Mouse (Mus musculus) left cerebral cortex, adult 11 months (tissue): ENCODE data around the gene Runx2.

Experiments used
- DNase-seq: peaks from one replicate; pipeline ENCODE4 v3.0.0; 2022; ENCODE audit warnings: low spot score

Gene Runx2

DNA sequence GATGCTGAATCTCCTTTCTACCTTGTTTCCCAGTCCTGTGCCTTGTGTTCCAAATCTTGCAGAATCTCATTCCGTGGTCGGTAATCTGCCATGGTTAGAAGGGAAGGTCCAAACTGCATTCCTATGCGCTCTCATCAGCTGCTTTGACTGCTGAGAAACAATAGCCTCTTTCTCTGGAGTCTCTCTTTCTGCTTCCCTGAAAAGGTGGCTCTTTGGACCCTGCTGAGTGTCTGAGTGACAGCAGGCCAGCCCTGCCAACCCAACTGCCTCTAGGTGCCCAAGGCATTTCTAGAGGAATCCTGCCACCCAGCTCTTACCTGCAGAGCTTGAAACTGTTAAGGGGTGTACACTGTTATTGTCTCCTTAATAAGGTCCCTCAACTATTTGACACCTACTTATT is 226.6 kb downstream of the Runx2 start:
- DNase-seq: no peak

DNA sequence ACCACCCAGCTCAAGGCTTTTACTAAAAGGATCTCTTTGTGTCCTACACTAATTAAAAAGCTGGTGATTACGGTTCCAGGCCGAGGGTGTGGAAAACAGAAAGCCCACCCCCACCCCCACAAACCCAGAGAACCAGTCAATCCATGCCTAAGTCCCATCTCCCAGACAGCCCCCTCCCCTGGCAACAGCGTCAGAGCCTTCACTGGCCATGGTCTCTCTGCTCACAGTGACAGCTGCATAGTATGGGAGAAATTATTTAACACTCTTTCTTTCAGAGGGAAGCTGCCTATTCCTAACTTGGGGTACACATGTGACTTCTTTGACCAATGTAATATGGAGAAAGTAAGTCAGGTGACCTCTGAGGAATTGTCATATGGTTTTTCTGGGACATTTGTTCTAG is 228.4 kb downstream of the Runx2 start:
- no peak for DNase-seq

DNA sequence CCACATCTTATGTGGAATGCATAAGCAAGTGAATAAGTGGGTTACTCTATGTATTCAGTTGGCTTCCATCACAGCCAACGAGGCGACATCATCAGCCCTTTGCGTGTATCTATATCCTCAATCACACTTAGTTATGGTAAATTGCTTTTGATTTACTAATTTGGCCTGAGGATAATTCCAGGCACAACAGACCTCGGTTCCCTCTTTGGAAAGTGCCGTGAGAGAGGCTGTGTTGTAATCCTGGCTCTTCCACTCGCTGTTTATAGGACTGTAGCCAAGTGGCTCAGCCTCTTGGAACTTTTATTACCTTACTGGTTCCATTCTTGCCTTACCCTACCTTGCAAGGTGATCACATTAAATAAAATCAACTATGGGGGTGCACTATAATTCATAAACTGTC is 229.8 kb downstream of the Runx2 start:
- no peak for DNase-seq

DNA sequence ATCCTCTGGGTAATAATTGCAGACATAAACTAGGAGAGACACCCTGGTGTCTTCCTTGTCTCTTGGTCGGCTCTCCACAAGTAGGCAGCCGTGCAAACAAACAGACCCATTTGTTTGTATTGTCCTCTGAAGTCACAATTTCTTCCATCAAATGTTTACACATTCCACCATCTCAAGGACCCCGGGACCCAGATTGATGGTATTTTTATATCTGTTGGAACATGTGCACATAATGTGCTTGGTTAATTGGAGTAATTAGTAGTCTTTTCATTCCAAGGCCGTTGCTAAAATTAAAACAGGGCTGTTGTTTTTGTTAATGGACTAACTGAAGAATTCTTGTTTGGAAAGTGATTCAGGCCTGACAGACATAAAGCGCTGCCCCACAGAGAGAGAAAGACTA is 236.8 kb downstream of the Runx2 start:
- DNase-seq: no peak

DNA sequence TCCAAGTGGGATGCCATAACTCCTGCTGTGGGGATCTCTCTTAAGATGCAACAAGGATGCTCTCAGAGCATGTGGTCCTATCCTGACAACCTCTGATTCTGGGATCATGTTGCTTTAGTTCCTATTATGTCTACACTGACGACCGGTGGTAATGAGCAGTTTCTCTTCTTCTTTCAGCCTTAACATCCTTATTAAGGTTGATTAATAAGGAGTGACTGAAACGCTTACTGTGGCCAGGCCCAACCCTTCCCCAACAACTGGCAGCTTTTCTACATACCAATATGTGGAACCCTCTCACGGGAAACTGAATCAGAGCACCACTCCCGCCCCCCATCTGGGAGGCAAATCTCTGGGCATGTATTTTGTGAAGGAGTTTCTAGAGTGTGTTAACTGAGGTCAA is 243.7 kb downstream of the Runx2 start:
- no peak for DNase-seq

DNA sequence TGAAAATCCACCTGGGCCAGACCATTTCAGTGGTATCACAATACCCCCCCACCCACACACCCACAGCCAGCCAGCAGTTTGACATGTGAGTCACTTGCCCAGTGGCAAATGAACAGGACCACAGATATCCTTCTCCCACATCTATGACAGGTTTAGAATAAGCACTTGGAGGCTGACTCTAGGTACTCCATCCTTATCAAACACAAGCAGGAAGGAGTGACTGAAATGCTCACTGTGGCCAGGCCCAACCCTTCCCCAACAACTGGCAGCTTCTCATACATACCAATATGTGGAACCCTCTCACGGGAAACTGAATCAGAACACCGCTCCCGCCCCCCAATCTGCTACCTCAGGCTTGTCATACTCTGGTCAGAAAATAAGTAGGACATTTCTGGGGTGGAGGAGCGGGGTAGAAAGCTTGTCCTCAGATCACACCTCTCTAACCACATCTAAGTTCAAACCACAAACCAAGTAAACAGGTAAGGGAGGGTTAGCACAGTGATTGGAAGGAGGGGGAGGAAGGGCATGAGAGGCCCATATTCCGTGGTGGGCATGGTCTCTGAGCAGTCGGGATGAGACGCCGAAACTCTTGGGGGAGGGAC is 245.5 kb downstream of the Runx2 start:
- no peak for DNase-seq

DNA sequence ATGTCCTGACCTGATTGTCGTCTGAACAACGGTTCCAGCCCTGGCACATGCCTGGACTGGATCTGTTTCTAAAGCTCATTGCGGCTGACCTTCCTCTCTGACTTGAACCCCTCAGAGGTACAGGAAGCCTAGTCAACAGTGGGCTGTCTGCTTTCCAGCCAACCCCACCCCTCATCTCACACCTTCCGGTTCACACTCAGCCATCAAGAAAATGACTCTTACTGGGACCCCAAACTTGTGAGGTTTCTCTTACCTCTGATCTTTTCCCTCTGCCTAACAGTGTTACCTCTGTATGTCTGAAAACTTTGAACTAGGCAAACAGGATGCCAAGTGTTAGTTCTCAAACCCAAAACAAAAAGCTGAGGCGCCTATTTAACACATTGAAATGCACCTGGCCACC is 247.6 kb downstream of the Runx2 start:
- no peak for DNase-seq

DNA sequence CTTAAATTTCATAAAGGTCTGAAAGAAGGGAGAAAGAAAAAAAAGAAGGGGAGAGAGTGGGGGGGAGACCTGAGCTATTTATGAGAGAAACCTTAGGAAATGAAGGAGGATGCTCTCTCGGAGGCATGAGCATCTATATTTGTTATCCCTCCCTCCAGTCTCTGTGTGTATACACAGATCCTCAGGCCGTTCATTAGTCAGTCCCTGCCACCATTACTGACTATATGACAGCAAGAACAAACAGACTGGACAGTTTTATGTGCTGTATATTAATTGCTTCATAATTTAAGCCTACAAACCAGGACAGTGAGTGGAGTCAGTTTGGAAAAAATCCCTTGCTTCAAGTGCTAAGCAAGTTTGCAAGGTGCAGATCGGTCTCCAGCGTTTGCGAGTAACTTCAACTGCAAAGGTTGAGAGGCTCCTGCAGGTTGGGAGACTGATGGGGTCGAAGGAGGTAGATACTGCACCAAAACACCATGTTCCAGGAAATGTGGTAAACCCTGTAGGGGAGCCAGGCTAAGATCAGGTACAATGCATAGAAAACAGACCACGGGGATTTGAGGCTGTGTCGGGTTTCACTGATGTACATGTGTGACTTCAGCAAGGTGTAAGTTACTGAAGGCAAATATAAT is 248.6 kb downstream of the Runx2 start:
- no peak for DNase-seq

DNA sequence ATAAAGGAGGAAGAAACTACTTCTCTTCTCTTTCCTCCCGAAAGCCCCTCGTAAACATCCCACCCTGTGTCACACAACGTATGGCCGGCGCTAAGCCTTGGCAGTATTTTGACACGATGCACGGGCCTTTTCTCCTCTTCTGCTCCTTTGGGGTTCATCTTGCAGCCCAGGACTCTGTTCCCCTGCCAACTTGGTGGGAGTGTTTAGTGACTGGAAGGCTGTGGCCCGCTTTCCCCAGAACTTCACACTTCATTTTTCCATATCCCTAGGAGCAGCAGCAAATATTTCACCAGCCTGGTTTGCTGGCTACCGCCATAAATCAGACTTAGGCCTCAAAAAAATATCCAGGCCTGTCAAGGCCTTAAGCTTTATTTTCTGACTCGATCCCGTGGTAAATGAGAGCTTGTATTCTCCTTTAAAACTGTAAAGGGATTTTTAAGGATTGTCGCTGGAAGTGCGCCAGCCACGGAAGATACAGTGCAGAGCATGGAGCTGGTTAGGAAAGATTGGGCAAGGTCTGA is 249.2 kb downstream of the Runx2 start:
- no peak for DNase-seq

DNA sequence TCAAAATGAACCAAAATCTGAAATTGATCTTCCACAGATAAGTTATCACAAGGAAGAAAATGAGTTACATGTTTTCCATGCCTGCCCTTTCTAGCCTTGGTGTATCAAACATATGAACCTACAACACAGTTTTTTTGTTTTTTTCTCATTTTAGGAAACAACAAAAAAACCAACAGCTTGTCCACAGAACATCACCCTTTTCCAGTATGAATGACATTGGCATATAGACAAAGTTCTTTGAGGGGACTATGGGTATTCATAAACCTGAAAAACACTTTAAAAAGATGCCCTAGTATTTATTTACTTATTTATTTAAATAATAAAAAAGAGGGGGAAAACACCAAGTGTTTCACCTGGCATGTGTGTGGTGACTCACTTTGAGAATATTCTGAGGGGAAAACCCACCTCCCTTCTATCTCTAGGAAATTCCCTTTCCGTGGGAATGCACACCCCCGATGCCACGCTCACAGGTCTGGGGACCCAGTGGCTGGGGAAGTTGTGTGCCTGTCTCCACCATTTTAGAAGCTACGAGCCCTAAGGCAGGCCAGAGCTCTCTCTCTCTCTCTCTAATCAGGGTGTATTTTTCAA is 249.9 kb downstream of the Runx2 start:
- DNase-seq: no peak

DNA sequence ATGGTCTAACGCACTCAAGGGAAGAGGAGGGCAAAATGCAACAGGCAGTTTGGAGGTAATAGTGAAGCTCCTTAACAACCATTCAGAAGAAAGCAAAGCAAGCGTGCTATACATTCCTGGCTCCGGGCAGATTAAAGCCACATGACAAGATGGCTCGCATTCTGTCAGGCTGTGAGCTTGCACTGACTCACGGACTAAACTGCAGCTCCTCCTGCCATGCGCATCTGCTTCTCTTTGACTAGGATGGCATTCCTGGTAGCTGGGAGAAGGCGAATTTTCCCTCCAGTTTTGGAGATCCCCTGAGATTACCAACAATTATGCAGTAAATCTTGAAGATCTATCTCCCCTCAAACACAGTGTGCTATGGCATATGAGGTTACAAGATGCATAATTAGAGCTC is 254.6 kb downstream of the Runx2 start:
- no peak for DNase-seq

DNA sequence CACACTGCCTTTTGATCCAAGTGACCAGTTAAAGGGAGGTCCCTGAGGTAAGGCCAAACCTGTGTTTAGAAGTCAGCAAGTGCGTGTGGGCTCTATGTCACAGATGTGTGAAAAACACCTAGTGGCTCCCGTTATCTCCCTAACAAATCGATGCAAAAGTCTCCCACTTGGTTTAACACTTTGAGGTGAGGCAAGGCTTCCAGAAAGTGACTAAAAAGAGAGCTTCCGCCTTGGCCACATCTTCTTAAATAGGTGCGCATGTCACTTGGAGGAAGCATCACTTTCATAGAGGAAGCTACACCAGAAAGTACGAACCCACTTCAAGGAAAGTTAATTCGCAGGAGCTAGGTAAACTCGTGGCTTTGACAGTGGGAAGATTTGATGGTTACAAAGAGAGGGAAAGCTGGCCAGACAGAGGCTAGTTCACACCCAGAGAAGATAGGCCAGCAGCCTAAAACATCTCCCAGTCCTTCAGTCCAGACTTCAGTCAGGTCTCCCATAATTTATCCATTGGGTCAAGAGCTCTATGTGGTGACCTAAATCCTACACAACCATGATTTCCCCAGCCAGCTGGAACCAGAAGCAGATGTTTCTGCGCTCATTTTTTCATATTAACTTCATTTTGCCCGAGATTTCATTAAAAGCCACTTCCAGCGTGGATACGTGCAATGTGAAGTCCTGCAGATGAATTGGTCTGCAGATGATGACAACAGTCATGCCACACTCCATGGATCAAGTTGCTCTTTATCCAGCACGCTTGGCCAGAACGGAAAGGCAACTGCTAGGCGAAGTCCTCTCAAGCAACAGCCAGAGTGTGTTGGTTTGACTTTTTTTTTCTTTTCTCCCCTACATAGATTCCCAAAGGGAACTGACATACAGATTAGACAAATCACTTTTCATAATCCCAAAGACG is 257.1 kb downstream of the Runx2 start:
- no peak for DNase-seq

DNA sequence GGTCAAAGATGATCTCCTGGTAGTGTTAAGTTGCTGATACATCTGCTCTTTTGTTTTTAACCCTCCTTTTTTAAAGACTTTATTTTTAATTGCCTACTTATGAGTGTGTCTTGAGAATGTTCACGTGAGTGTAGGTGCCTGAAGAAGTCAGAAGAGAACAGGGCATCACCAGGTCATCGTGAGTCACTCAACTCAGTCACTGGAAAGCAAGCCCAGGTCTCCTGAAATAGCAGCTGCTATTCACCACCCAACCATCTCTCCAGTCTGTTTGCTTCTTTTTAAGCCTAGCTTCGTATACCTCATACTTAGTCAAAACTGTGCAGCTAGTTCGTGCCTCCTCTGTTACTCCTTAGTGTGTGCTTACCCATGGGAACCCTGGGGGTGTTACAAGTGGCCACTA is 259.7 kb downstream of the Runx2 start:
- no peak for DNase-seq

DNA sequence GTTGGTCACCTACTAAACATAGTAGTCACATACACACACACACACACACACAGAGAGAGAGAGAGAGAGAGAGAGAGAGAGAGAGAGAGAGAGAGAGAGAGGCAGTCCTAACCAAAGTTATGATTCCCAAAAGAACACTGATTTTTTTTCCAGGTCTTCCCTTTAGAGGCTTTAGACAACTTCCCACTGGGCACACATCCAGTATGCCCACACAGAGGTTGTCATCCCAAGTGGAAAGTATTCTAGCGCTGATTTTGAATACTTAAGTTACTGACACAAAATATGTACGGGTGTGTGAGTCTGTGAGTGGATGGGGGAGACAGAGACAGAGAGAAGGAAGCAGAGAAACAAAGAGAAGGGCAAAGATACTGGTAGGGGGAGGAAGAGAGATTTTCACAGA is 265.0 kb downstream of the Runx2 start:
- DNase-seq: no peak

DNA sequence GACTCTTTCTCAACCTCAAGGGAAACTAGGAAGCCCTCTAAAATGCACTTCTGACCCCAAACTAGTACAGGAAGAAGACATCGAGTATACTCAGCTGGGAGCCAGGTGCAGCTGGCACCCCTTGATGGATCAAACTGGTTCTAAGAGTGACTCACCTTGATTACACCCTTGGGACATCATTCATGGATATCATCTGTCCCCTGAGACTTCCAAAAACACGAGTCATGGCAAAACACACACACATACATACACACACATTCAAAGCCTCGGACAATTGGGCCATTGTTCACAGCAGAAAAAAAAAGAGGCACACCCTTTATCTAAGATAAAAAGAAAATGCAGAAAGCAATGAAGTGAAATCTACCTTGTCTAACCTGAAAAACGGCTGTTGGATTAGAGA is 266.7 kb downstream of the Runx2 start:
- no peak for DNase-seq

DNA sequence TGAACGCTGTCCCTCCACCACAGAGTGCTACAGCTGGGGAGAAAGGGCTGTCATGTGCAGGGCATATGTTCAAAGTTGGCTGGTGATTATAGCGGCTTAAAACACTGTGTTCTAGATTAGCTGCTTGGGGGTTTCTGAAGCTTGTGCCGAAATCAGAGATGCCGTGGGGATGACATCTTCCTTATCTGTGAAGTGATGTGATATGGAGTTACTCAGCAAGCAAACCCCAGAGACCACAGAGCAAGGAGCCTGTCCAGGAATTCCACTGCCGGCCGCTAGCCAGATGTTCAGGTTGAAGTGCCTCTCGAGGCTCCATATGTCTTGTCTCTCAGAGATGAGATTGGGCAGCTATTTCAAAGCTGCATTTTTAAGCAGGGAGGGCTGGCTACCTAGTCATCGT is 267.8 kb downstream of the Runx2 start:
- no peak for DNase-seq

DNA sequence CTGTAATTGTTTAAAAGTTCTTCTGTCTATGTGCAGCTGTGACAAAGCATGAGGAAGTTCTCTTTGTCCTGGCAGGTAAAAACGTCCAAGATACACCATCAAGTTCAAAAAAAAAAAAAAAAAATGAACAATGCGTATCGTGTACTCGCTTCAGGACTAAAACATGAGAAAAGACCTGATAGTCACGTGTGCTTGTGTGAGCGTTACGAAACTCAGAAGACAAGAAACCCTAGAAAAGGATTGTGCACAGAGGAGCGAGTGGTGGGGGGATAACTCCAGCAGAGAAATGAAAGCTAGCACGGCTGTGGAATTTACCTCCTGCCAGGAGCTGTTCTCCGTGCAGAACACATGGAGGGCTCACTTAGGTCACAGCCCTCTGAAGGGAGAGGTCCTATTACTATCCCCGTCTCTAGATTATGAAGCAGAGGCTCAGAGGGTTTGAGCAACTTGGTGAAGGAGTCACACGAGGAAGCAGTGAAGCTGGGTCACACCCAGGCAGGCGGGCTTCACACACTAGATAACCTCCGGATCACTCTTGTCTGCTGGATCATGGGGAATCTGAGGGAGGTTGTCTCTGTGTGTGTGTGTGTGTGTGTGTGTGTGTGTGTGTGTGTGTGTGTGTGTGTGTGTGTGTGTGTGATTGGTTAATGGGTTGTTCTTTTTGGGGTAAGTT is 269.3 kb downstream of the Runx2 start:
- DNase-seq: no peak

DNA sequence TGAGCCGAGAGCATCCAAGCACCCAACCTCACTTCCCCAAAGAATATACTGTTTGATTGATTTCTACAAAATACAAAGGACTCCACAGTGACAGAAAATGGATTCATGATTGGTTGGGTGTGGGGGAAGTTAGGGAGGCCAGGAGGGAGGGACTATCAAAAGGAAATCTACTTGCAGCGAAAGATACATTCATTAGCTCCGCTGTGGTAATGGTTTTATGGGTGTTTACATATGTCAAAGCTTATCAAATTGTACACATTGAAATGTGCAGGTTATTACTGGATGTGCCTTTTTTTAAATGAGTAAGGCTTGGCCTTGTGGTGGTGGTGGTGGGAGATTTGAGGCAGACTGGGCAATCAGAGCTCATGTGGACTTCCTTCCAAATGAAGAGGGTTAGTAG is 271.9 kb downstream of the Runx2 start:
- no peak for DNase-seq

DNA sequence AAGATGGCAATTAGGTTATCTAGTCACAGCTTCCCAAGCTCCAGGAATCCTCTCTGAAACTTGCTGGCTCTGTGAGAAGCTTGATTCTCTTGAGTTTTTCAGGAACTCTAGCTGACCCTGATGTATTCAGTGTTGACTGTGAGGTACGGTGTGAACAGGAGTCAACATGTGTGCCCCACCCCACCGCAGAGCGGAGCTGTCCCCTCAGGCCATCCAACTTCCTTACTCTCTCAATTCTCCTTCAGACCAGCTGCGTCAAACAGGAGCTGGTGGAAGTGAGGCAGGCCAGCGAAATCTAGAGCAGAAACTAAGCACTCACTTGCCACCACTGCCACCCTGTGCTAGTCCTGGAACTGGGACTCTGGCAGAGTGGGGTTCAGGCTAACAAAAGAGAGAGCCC is 273.9 kb downstream of the Runx2 start:
- no peak for DNase-seq

DNA sequence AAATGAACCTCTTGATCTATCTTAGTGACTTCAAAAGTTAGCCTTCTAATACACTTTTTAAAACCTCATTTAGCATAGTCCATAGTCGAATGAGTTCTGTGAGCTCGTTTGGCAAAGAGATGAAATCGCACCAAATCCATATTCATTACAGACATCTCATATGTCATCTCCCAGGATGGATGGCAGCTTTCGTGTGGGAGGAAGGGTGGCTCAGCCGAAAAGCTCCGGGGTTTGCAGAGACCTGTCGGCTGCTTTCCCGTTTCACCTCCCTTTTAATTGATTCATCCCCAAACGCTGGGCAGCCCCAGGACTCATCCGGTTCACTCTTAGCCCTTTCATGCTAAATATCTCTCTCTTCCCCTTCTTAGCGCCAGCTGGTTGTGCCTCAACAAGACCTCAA is 275.7 kb downstream of the Runx2 start:
- no peak for DNase-seq

DNA sequence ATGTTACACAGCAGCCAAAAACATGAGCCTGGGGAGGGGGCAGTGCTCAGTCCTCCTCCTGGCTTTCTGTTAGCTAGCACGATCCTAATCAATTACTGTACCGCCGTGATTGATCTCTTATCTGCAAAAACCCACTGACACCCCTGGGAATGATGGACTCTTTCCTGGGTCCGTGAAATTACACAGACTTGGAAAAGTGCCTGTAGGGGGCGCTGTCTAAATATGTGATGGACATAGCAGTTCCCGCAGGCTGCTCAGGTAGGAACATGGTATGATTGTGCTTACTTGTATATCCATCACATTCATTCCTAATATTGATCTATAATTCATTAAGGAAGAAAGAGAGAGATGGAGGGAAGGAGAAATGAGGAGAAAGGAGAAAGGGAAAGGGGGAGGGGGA is 284.6 kb downstream of the Runx2 start:
- DNase-seq: no peak

DNA sequence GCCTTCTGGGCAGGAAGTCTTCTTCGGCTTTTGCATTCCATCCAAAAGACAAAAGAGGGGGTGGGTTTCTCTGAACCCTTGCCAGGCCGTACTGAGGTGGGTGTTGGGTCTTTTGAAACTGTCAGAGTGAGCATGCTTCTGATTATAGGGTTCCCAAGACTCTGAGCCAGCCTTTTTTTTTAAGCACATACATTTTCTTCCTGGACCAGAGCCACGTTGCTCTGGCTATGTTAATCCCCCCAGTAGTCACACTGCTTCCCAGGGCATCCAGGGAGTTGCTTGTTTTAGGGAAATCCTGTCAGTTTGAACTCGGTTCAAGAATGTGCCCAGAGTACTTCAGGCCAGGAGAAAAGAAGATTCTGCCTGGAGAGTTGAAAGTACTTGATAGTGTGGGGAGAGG is 286.0 kb downstream of the Runx2 start:
- no peak for DNase-seq
